Mouse (Mus musculus) hindbrain, postnatal 0 days (tissue): ENCODE measurements around the gene Prnd. TPM values are rescaled to one million over a fixed set of nuclear protein-coding genes. Genes with fewer than 3 reads are reported as not detected.

Experiments used
- ATAC-seq: fragments of 200-750 bp; cut with Nextera tagmentation; 2 replicates; pipeline ENCODE4 v1.8.0; 2017; ENCODE audit warnings: mild to moderate bottlenecking, moderate TSS enrichment, moderate library complexity
- DNase-seq: peaks from one replicate; pipeline ENCODE4 v3.0.0-alpha.2; 2015; ENCODE audit warnings: low spot score
- H3K27ac ChIP-seq: fragments of 300-500 bp; sonication (generic); 2 replicates; pipeline ENCODE4 v1.5.1; 2014; ENCODE audit warnings: mild to moderate bottlenecking
- H3K27me3 ChIP-seq: fragments of 300-500 bp; sonication (generic); 2 replicates; pipeline ENCODE4 v1.6.1; 2014; ENCODE audit warnings: low read length, mixed read lengths; ENCODE audit not compliant: insufficient read depth
- H3K36me3 ChIP-seq: fragments of 300-500 bp; sonication (generic); 2 replicates; pipeline ENCODE4 v1.6.1; 2014; ENCODE audit warnings: low read length, mixed read lengths; ENCODE audit not compliant: insufficient read depth
- H3K4me1 ChIP-seq: fragments of 300-500 bp; sonication (generic); 2 replicates; pipeline ENCODE4 v1.6.1; 2014; ENCODE audit warnings: antibody characterized with exemption, low read length, mixed read lengths; ENCODE audit not compliant: insufficient read depth
- H3K4me2 ChIP-seq: fragments of 300-500 bp; sonication (generic); 2 replicates; pipeline ENCODE4 v1.6.1; 2014; ENCODE audit warnings: low read depth, mild to moderate bottlenecking, low read length, moderate library complexity, mixed read lengths
- H3K4me3 ChIP-seq: fragments of 300-500 bp; sonication (generic); 2 replicates; pipeline ENCODE4 v1.5.1; 2014; ENCODE audit warnings: low read length
- H3K9ac ChIP-seq: fragments of 300-500 bp; sonication (generic); replicated peaks from 2 replicates; pipeline ENCODE4 v1.6.1; 2014; ENCODE audit warnings: mild to moderate bottlenecking, low read length, moderate library complexity, mixed read lengths
- H3K9me3 ChIP-seq: fragments of 300-500 bp; sonication (generic); 2 replicates; pipeline ENCODE4 v1.6.1; 2016; ENCODE audit warnings: low read length, mixed read lengths
- CTCF ChIP-seq: IDR thresholded peaks from 2 replicates; pipeline ENCODE4 v1.5.1; 2016; ENCODE audit warnings: antibody characterized with exemption, control low read depth, low read depth
- WGBS: fragments of 180-500 bp; shearing (Covaris S2); extraction: QIAGEN DNeasy Blood & Tissue Kit; methylation state at CpG from one replicate; pipeline ENCODE4 v1.1.7; 2014; 5-methylcytosine and 5-hydroxymethylcytosine counted together
- polyA plus RNA-seq: library from polyadenylated mRNA; unstranded; fragments of >200 nt; fragmentation: Nextera tagmentation; extraction: Ambion mirVana; gene quantifications from 2 replicates; pipeline ENCODE4 v1.2.1, GENCODE M21; 2015
- total RNA-seq: library from RNA; depleted of rRNA; stranded (reverse); fragments of >200 nt; gene quantifications from 2 replicates; pipeline ENCODE4 v1.2.3, GENCODE M21; 2014

Gene Prnd
- total and polyA plus RNA-seq, 2 experiments from 2014 or later, result 4.4 to 6.4 TPM

GRCm38 (mm10) chr2:131953711-131954110 lies 3.0 kb downstream of the Prnd start:
- Histone ChIP-seq H3K4me2 (peak overlapping the region; percentile 51; the same call in 1 of the 2 replicates), H3K9ac (no peak overlapping the region), H3K36me3 (no peaks in the 10 kb centered on the region), H3K9me3 (no peaks in the 10 kb centered on the region), H3K27ac (no peak overlapping the region), H3K4me3 (no peak overlapping the region), H3K4me1 (peaks cover 13% of the 10 kb centered on the region; the same call in 1 of the 2 replicates), H3K27me3 (no peaks in the 10 kb centered on the region)
- TF ChIP-seq CTCF, result no peak
- ATAC-seq, result no peak
- 93% methylated on average over 4 of the region's 4 CpGs for WGBS
- no peak for DNase-seq

GRCm38 (mm10) chr2:131954835-131955234 lies 4.2 kb downstream of the Prnd start:
- Histone ChIP-seq H3K4me3 (peak overlapping the region; percentile 40), H3K36me3 (no peaks in the 10 kb centered on the region), H3K27me3 (no peaks in the 10 kb centered on the region), H3K4me1 (peaks cover 13% of the 10 kb centered on the region; the same call in 1 of the 2 replicates), H3K9me3 (no peaks in the 10 kb centered on the region), H3K4me2 (peak overlapping the region; percentile 74), H3K27ac (no peak overlapping the region), H3K9ac (no peak overlapping the region)
- TF ChIP-seq CTCF, result no peak
- 54% methylated on average over 9 of the region's 9 CpGs for WGBS
- peak; percentile 36 for ATAC-seq
- no peak for DNase-seq

GRCm38 (mm10) chr2:131955264-131955663 lies 4.6 kb downstream of the Prnd start:
- no peak for TF ChIP-seq CTCF
- Histone ChIP-seq H3K9me3 (no peaks in the 10 kb centered on the region), H3K36me3 (no peaks in the 10 kb centered on the region), H3K4me2 (peak overlapping the region; percentile 74), H3K4me3 (peak overlapping the region; percentile 40), H3K27ac (no peak overlapping the region), H3K9ac (peak overlapping the region; percentile 10; the same call in 1 of the 2 replicates), H3K4me1 (peaks cover 13% of the 10 kb centered on the region; the same call in 1 of the 2 replicates), H3K27me3 (no peaks in the 10 kb centered on the region)
- ATAC-seq (peak; percentile 75), DNase-seq (peak; percentile 48)
- 4% methylated on average over 17 of the region's 17 CpGs for WGBS

- TF ChIP-seq CTCF, result no peak
- Histone ChIP-seq H3K4me2 (no peak overlapping the region), H3K9ac (no peak overlapping the region), H3K27me3 (no peaks in the 10 kb centered on the region), H3K4me3 (no peak overlapping the region), H3K36me3 (no peaks in the 10 kb centered on the region), H3K27ac (no peak overlapping the region), H3K4me1 (peaks cover 13% of the 10 kb centered on the region; the same call in 1 of the 2 replicates), H3K9me3 (no peaks in the 10 kb centered on the region)
- DNase-seq, result no peak
- ATAC-seq, result no peak
- WGBS, result 90% methylated on average over 7 of the region's 7 CpGs
Observed at GRCm38 (mm10) chr2:131956336-131957256, 5.9 kb downstream of the Prnd start.

GRCm38 (mm10) chr2:131957731-131958222 lies 7.1 kb downstream of the Prnd start:
- 54% methylated on average over 9 of the region's 9 CpGs for WGBS
- H3K36me3 ChIP-seq, result no peaks in the 10 kb centered on the region
- no peak overlapping the region for H3K4me2 ChIP-seq
- H3K9me3 ChIP-seq, result no peaks in the 10 kb centered on the region
- H3K27ac ChIP-seq, result no peak overlapping the region
- no peak for DNase-seq
- no peak for ATAC-seq
- peaks cover 13% of the 10 kb centered on the region; the same call in 1 of the 2 replicates for H3K4me1 ChIP-seq
- no peak overlapping the region for H3K4me3 ChIP-seq
- no peak for TF ChIP-seq CTCF
- H3K27me3 ChIP-seq, result no peaks in the 10 kb centered on the region
- H3K9ac ChIP-seq, result no peak overlapping the region

GRCm38 (mm10) chr2:131961671-131962070 lies 11.0 kb downstream of the Prnd start:
- Histone ChIP-seq H3K27me3 (no peaks in the 10 kb centered on the region), H3K4me3 (no peak overlapping the region), H3K4me1 (no peaks in the 10 kb centered on the region), H3K9me3 (no peaks in the 10 kb centered on the region), H3K27ac (no peak overlapping the region), H3K4me2 (no peak overlapping the region), H3K9ac (no peak overlapping the region), H3K36me3 (no peaks in the 10 kb centered on the region)
- TF ChIP-seq CTCF, result no peak
- DNase-seq, result no peak
- 80% methylated on average over 2 of the region's 2 CpGs for WGBS
- ATAC-seq, result no peak
